Mouse (Mus musculus): ENCODE results near the gene 4930402F06Rik.

DNA sequence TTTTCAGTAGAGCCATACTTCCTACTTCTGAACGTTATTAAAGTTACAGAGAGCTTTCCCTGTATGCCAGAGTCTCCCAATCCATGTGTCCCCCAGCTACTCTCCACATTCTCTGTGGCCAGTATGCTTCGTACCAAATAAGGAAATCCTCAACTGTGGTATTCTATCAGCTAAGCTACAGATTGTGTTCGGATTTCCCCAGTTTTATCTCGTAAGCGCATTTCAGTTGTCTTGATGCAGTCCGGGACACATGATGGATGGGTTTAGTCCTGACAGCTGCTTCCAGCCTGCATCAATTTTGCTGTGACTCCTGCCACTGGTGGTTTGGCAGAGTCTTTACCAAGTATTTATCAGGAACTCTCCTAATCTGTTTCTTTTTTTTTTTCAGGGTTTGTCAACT, 19.4 kb downstream of the 4930402F06Rik start:
- TF ChIP-seq CTCF (IDR thresholded peaks at IDR 0.05; ENCODE audit: borderline replicate concordance, insufficient read depth, low read depth, low read length), result no peak
- TF ChIP-seq POLR2A (IDR thresholded peaks at IDR 0.05; ENCODE audit: borderline replicate concordance, insufficient read depth, low read length), result no peak

Data from cerebellum, adult 2 months (tissue).